Mouse (Mus musculus) neural tube, embryonic 11.5 days (tissue): ENCODE measurements around the gene Neurod2. TPM values are rescaled to one million over a fixed set of nuclear protein-coding genes. Genes with fewer than 3 reads are reported as not detected.

Experiments used
- ATAC-seq: fragments of 200-750 bp; cut with Nextera tagmentation; 2 replicates; pipeline ENCODE4 v1.8.0; 2017; ENCODE audit warnings: moderate number of reproducible peaks, mild to moderate bottlenecking, moderate TSS enrichment, moderate library complexity; ENCODE audit not compliant: insufficient read depth, low FRiP score, low TSS enrichment
- DNase-seq: peaks from one replicate; pipeline ENCODE4 v3.0.0-alpha.2; 2015; ENCODE audit warnings: low spot score
- H3K27ac ChIP-seq: fragments of 300-500 bp; sonication (generic); 2 replicates; pipeline ENCODE4 v1.5.1; 2014; ENCODE audit warnings: low read depth, mild to moderate bottlenecking, low read length
- H3K27me3 ChIP-seq: fragments of 300-500 bp; sonication (generic); 2 replicates; pipeline ENCODE4 v1.6.1; 2014; ENCODE audit warnings: mild to moderate bottlenecking, low read length, mixed read lengths; ENCODE audit not compliant: control insufficient read depth, insufficient read depth
- H3K36me3 ChIP-seq: fragments of 300-500 bp; sonication (generic); 2 replicates; pipeline ENCODE4 v1.6.1; 2014; ENCODE audit warnings: mild to moderate bottlenecking, low read length, moderate library complexity, mixed read lengths; ENCODE audit not compliant: control insufficient read depth, insufficient read depth
- H3K4me1 ChIP-seq: fragments of 300-500 bp; sonication (generic); 2 replicates; pipeline ENCODE4 v1.6.1; 2014; ENCODE audit warnings: low read length, mixed read lengths; ENCODE audit not compliant: control insufficient read depth, insufficient read depth
- H3K4me2 ChIP-seq: fragments of 300-500 bp; sonication (generic); 2 replicates; pipeline ENCODE4 v1.6.1; 2014; ENCODE audit warnings: low read depth, mild to moderate bottlenecking, moderate library complexity
- H3K4me3 ChIP-seq: fragments of 300-500 bp; sonication (generic); 2 replicates; pipeline ENCODE4 v1.5.1; 2014; ENCODE audit warnings: low read depth, low read length
- H3K9ac ChIP-seq: fragments of 300-500 bp; sonication (generic); 2 replicates; pipeline ENCODE4 v1.6.1; 2014; ENCODE audit warnings: mild to moderate bottlenecking, low read length
- H3K9me3 ChIP-seq: fragments of 300-500 bp; sonication (generic); 2 replicates; pipeline ENCODE4 v1.6.1; 2016; ENCODE audit warnings: low read length; ENCODE audit not compliant: control insufficient read depth
- WGBS: fragments of 180-500 bp; shearing (Covaris S2); extraction: QIAGEN DNeasy Blood & Tissue Kit; methylation state at CpG from one replicate; pipeline ENCODE4 v1.1.7; 2014; 5-methylcytosine and 5-hydroxymethylcytosine counted together
- polyA plus RNA-seq: library from polyadenylated mRNA; unstranded; fragments of >200 nt; fragmentation: Nextera tagmentation; extraction: Ambion mirVana; gene quantifications from 2 replicates; pipeline ENCODE4 v1.2.1, GENCODE M21; 2014

Gene Neurod2
- polyA plus RNA-seq, 1 experiment from 2014 or later: 1.2 TPM

GRCm38 (mm10) chr11:98331401-98331800 lies 2.0 kb upstream of the Neurod2 start:
- peaks cover 9% of the 10 kb centered on the region for H3K4me1 ChIP-seq
- ATAC-seq: no peak
- peaks cover 95% of the 10 kb centered on the region for H3K27me3 ChIP-seq
- no peak overlapping the region for H3K4me3 ChIP-seq
- no peak overlapping the region for H3K27ac ChIP-seq
- no peaks in the 10 kb centered on the region for H3K9me3 ChIP-seq
- no peaks in the 10 kb centered on the region for H3K36me3 ChIP-seq
- no peak for DNase-seq
- H3K4me2 ChIP-seq: no peak overlapping the region
- 50% methylated on average over 1 of the region's 1 CpGs for WGBS
- no peak overlapping the region for H3K9ac ChIP-seq

- H3K36me3 ChIP-seq: no peaks in the 10 kb centered on the region
- H3K9me3 ChIP-seq: no peaks in the 10 kb centered on the region
- H3K27ac ChIP-seq: no peak overlapping the region
- H3K27me3 ChIP-seq: peaks cover 93% of the 10 kb centered on the region
- H3K9ac ChIP-seq: no peak overlapping the region
- no peak for ATAC-seq
- 48% methylated on average over 2 of the region's 2 CpGs for WGBS
- DNase-seq: no peak
- peaks cover 9% of the 10 kb centered on the region for H3K4me1 ChIP-seq
- H3K4me3 ChIP-seq: no peak overlapping the region
- H3K4me2 ChIP-seq: no peak overlapping the region
Measured at GRCm38 (mm10) chr11:98330745-98331204, 1.3 kb upstream of the Neurod2 start.

DNA sequence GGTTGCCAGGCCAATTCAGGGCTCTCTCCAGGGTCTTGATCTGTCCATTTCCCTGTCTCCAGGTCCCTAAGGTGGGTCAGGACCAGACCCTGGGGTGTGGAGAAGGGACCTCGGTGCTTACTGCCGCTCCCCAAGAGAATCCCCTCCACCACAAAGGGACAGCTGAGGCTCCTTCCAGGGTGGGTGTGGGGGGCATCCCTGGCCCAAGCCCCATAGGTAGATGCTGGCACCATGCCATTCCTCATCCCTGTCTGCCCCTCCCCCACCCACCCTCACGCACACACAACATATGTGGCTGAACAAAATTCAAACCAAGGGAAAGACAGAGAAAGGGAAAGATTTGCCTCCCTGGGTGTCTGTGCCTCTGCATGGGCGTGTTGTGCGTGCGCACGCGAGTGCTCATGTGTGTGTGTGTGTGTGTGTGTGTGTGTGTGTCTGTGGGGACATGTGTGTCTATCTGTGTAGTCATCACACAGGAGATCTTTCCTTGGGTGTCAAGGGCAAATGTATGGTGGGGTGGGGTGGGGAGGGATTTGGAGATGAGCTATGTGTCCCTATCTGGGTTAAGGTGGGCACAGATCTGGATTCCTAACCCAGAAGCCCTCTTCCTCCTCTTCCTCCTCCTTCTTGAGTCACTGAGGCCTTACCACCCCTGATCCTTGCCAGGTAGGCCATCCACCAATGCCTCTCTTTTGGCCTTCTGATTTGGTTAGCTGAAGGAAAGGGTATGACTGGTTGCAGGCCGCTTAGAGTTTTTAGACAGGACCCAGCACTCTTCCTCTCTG lies 704 bp upstream of the Neurod2 start:
- ATAC-seq (no peak), DNase-seq (no peak)
- WGBS: 20% methylated on average over 9 of the region's 9 CpGs
- no peaks in the 10 kb centered on the region for H3K36me3 ChIP-seq
- peaks cover 93% of the 10 kb centered on the region for H3K27me3 ChIP-seq
- H3K27ac ChIP-seq: no peak overlapping the region
- peaks cover 9% of the 10 kb centered on the region for H3K4me1 ChIP-seq
- no peak overlapping the region for H3K4me2 ChIP-seq
- H3K4me3 ChIP-seq: no peak overlapping the region
- H3K9ac ChIP-seq: no peak overlapping the region
- H3K9me3 ChIP-seq: no peaks in the 10 kb centered on the region

- no peaks in the 10 kb centered on the region for H3K36me3 ChIP-seq
- under 1% methylated on average over 48 of the region's 56 CpGs for WGBS
- no peak overlapping the region for H3K27ac ChIP-seq
- no peak overlapping the region for H3K9ac ChIP-seq
- peaks cover 9% of the 10 kb centered on the region for H3K4me1 ChIP-seq
- peak; percentile 19 for DNase-seq
- peaks cover 93% of the 10 kb centered on the region for H3K27me3 ChIP-seq
- no peak for ATAC-seq
- peak overlapping the region; percentile 32 for H3K4me2 ChIP-seq
- H3K4me3 ChIP-seq: peak overlapping the region; percentile 21
- H3K9me3 ChIP-seq: no peaks in the 10 kb centered on the region
Measured at GRCm38 (mm10) chr11:98328371-98329069, 928 bp downstream of the Neurod2 start.

GRCm38 (mm10) chr11:98328031-98328370 lies 1.4 kb downstream of the Neurod2 start:
- H3K4me3 ChIP-seq: peak overlapping the region; percentile 21
- no peak overlapping the region for H3K9ac ChIP-seq
- no peak for ATAC-seq
- DNase-seq: no peak
- H3K4me2 ChIP-seq: peak overlapping the region; percentile 32
- WGBS: under 1% methylated on average over 35 of the region's 35 CpGs
- no peaks in the 10 kb centered on the region for H3K9me3 ChIP-seq
- H3K36me3 ChIP-seq: no peaks in the 10 kb centered on the region
- peaks cover 9% of the 10 kb centered on the region for H3K4me1 ChIP-seq
- peaks cover 93% of the 10 kb centered on the region for H3K27me3 ChIP-seq
- H3K27ac ChIP-seq: no peak overlapping the region

DNA sequence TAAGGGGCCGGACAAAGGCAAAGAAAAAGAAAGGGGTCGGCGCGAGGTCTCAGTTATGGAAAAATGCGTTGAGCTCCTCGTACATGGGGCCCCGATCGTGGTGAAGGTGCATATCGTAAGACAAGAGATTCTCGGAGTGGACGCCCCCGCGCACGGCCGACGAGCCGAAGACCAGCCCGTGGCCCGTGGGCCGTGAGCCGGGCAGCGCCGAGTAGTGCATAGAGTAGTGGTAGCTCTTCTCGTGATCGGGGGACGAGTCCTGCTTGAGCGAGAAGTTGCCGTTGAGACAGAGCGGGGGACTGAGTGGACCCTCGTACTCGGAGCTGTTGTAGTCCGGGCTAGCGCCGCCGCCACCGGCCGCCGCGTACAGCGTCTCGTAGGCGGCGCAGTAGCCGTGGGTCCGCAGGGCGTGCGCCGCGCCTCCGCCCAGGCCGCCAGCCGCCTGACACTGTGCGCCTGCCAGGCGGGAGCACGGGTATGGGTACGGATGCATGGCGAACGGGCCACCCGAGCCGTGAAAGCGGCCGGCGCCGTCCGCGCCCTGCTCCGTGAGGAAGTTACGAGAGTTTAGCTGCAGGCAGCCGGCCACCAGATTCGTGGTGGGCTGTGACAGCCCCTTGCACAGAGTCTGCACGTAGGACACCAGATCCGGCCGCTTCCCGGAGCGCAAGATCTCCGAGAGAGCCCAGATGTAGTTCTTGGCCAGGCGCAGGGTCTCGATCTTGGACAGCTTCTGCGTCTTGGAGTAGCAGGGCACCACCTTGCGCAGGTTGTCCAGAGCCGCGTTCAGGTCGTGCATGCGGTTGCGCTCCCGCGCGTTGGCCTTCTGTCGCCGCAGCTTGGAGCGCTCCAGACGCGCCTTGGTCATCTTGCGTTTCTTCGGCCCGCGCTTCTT lies 2.1 kb downstream of the Neurod2 start:
- Histone ChIP-seq H3K4me1 (peaks cover 9% of the 10 kb centered on the region), H3K36me3 (no peaks in the 10 kb centered on the region), H3K4me2 (peak overlapping the region; percentile 8; the same call in 1 of the 2 replicates), H3K9me3 (no peaks in the 10 kb centered on the region), H3K27ac (no peak overlapping the region), H3K9ac (no peak overlapping the region), H3K27me3 (peaks cover 95% of the 10 kb centered on the region), H3K4me3 (peak overlapping the region; percentile 21)
- no peak for ATAC-seq
- DNase-seq: peak; percentile 59
- WGBS: under 1% methylated on average over 97 of the region's 97 CpGs

- H3K4me3 ChIP-seq: no peak overlapping the region; the same call in 1 of the 2 replicates
- no peak overlapping the region for H3K9ac ChIP-seq
- DNase-seq (no peak), ATAC-seq (no peak)
- no peak overlapping the region for H3K27ac ChIP-seq
- peaks cover 9% of the 10 kb centered on the region for H3K4me1 ChIP-seq
- under 1% methylated on average over 19 of the region's 19 CpGs for WGBS
- no peaks in the 10 kb centered on the region for H3K36me3 ChIP-seq
- H3K9me3 ChIP-seq: no peaks in the 10 kb centered on the region
- H3K27me3 ChIP-seq: peaks cover 97% of the 10 kb centered on the region
- H3K4me2 ChIP-seq: peak overlapping the region; percentile 8; the same call in 1 of the 2 replicates
Measured at GRCm38 (mm10) chr11:98326741-98327135, 2.7 kb downstream of the Neurod2 start.

- Histone ChIP-seq H3K36me3 (no peaks in the 10 kb centered on the region), H3K9me3 (no peaks in the 10 kb centered on the region), H3K27me3 (peaks cover 98% of the 10 kb centered on the region), H3K9ac (no peak overlapping the region), H3K4me2 (no peak overlapping the region), H3K4me1 (peaks cover 9% of the 10 kb centered on the region), H3K27ac (no peak overlapping the region), H3K4me3 (no peak overlapping the region)
- no peak for DNase-seq
- 1% methylated on average over 22 of the region's 22 CpGs for WGBS
- no peak for ATAC-seq
Measured at GRCm38 (mm10) chr11:98325821-98326218, 3.6 kb downstream of the Neurod2 start.
